Mouse (Mus musculus): ENCODE data around the gene Zfp61.

Zfp61 gene

DNA sequence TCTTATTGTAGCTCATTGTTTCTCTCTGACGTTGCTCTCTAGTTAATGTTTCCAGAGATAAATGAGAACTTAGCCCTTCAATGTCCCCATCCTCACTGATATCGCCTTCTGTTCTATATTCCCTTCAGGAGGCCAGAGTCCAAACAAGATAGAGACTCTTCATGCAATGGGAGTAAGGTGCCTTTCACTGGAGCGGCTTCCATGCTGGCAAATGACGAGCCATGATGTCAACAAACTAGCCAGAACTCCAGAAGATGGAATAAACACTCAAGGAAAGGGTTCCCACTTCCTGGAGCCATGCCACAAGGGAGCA, 41.1 kb downstream of the Zfp61 start:
- DNase-seq (ENCODE audit: low read depth), result no peak

- no peak for DNase-seq (ENCODE audit: low read depth)
These were observed 41.6 kb downstream of the Zfp61 start for GRCm38 (mm10) chr7:24259306-24259999.

DNA sequence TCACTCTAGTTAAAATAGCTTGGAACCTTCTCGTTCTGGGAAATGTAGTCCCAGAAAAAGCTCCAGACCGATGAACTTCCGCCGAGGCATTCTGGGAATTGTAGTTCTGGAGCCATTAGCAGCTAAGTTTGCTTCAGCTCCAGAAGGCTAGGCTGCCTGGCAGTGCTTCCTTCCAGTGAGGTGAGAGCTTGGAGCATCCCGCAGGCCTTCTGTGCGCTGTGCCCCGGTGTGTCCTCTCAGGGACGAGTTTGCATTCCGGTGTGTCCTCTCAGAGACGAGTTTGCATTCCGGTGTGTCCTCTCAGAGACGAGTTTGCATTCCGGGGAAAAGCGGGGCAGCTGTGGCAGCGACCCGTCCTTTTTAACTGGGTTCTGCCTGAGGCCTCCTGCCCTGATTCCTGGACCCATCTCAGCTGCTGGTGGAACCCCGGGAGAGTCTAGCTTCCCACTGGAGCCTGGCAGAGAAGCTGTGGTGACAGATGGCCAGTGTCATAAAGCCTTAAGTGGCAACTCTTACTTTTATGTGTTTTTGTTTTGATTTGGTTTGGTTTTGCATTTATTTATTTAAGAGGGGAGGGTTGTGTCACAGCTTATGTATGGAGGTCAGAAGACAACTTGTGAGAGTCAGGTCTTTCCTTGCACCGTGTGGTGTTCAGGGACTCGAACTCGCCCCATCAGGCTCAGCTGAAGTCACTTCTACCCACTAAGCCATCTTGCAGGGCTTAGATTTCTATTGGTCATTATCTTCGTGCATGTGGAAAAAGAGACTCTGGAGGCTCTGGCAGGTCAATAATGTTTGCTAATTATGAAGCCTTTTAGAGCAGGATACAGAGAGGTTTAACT, 46.2 kb downstream of the Zfp61 start, which contains the start of gene Zfp108:
Gene Zfp108 (plus strand): TSS at position 162 of the 842 bp plus-strand sequence.
- DNase-seq (ENCODE audit: low read depth), result peak; percentile 55

DNA sequence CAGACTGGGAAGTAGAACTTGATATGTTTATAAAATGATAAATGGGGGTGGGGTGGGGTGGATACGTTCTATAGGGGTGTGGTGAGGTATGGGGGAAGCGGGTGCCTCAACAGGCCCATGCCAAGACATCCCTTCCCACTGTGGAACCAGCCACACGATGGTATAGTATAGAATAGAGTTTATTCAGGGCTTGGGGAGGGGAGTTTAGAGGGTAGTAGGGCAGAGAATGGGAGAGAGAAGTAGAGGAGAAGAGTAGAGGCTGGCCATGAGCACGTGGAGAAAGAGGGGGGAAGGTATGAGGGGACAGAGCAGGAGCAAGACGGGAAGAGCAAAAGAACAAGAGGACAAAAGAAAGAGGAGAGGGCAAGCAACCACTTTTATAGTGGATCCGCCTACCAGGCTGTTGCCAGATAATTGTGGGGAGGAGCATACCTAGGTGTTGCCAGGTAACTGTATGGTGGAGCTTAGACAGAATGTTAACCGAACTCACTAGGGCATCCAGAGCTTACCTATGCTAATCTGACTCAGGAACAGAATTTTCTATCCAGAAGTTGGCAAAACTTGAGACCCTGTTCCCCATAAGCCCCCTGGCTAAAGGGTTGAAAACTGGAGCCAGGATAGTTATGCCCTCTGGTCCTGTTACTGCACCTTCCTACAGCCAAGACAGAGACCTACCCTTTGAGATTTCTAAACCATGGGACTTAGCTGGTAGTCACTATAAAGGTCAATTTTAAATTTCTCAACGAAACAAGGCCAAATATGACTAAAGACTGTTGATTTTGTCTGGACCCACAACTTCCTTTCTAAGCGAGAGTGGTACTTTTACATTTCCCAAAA, 47.0 kb downstream of the Zfp61 start:
- DNase-seq (ENCODE audit: low read depth), result no peak

Data from naive thymus-derived CD4-positive, alpha-beta T cell, adult 2 months (primary cell).